ENCODE assay signal across 20 mouse cellular contexts in the genomic region with DNA sequence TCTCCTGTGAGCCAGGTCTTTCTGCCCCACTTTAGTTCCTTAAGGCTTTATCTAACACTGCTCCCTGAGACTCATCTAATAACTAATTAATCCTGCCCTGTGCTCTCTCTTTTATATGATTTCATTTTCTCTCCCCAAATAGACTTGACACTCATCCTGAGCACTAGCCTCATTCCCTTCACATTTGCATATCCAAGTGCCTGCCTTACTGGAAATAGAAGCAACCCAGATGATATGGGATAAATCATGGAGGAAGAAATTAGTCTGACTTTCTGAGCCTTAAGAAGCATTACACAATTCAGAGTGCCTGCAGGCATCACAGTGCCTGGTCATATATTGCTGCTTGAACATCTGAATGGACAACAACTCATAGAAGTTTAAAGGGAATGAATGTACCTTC.
"Had no signal": no experiment of that assay in that cellular context is flagged by ENCODE, and none has a peak within 500 bp of the region (broad histone marks: within the 10 kb centered on the region; RNA-seq: fewer than 3 reads in every experiment).

No protein-coding gene starts in this region.

- DNase-seq: cerebellum, adult 9-10 months; cerebellum, adult 9-11 months; cerebellum, postnatal 10 days; cerebellum, postnatal 14 days; cerebellum, postnatal 25 days; cerebellum, postnatal 36 days; embryo, embryonic 11 days; forebrain, postnatal 0 days; gastrocnemius, adult 2 months; gastrocnemius, postnatal 10 days; gastrocnemius, postnatal 14 days; gastrocnemius, postnatal 25 days; gastrocnemius, postnatal 36 days; heart, adult 11 months; heart, adult 18-20 months; heart, adult 2 months had no signal

- ATAC-seq: forebrain, embryonic 13.5 days; forebrain, embryonic 14.5 days; forebrain, embryonic 15.5 days; forebrain, embryonic 16.5 days; forebrain, postnatal 0 days had no signal
